Mouse (Mus musculus): ENCODE measurements around the gene Cdkn1b. TPM values are rescaled to one million over a fixed set of nuclear protein-coding genes. Genes with fewer than 3 reads are reported as not detected.
A peak's percentile ranks its signal among the peaks of the same experiment; 100 is the strongest.

The Cdkn1b gene
- total RNA-seq (2021), result 42.8 and 48.0 TPM in 2 replicates
- long read RNA-seq, experiment 1, partial matches to known transcripts, result 0 of 1 reads
- long read RNA-seq, experiment 1, other reads (novel, unspliced or antisense), result 1 of 1 reads
- long read RNA-seq, experiment 2, partial matches to known transcripts, result 0 of 1 reads
- long read RNA-seq, experiment 2, other reads (novel, unspliced or antisense), result 0 of 1 reads

DNA sequence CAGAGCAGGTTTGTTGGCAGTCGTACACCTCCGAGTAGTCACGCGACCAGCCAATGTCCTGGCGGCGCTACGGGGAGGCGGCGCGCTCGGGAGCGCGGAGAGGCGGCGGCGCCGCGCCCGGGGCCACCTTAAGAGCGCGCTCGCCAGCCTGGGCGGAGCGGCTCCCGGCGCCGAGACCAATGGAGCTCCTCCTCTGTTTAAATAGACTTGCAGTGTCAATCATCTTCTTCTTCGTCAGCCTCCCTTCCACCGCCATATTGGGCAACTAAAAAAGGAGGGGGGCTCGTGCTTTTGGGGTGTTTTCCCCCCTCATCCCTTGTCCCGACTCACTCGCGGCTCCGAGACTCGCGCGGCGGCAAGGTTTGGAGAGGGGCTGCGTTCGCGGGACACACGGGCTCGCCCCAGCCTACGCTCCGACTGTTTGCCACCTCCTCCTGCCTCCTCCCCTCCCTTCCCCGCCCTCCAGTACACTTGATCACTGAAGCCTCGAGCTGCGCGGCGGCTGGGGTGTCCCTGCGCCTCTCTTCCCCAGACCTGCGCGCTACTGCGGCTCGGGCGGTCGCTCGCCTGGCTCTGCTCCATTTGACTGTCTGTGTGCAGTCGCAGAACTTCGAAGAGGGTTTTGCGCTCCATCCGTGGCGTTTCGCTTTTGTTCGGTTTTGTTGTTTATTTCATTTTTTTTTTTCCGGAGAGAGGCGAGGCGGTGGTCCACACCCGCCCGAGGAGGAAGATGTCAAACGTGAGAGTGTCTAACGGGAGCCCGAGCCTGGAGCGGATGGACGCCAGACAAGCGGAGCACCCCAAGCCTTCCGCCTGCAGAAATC lies at the start of gene Cdkn1b:
Cdkn1b (plus strand) TSS at position 212 of the 824 bp plus-strand sequence.
- DNase-seq, result peak; percentile 93

DNA sequence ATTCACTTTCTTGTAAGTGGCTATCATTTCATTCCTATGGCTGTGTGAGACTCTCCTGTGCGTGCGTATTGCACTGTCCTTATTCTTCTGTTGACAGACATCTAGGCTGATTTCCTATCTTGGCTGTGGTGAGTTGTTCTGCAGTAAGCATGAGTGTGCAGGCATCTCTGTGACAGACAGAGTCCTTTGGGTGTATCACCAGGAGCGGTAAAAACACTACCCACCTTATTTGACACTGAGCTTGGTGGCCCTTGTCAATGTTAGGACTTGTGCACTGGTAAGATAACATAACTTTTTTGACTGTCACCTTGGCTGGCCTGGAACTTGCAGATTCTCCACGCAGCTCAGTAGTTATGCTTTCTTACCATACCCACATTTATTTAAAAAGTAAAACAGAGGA lies 49.3 kb upstream of the Cdkn1b start:
- DNase-seq, result no peak

DNA sequence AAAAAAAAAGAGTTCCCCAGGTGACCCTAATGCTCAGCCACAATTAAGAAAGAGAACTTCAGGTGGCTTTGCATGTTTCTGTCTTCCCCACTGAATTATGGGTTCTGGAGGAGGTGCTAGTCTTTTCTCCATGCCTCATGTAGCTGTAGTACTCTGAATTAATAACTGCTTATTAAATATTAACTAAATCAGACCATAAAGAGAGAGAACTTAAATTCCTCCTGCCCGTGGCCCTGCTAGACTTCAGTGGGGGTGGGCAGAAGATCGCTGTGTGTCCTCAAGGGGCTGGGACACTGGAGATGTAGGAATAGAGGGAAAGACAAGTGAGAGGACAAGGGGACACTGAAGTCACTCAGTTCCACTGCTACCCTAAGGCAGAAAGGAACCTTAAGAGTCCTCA lies 48.0 kb upstream of the Cdkn1b start:
- DNase-seq, result no peak

- DNase-seq, result no peak
These were observed 47.2 kb upstream of the Cdkn1b start for GRCm38 (mm10) chr6:134873018-134873417.

- DNase-seq, result peak; percentile 22
These were observed 43.4 kb upstream of the Cdkn1b start for GRCm38 (mm10) chr6:134876795-134877194.

- no peak for DNase-seq
These were observed 42.9 kb upstream of the Cdkn1b start for GRCm38 (mm10) chr6:134877276-134877675.

DNA sequence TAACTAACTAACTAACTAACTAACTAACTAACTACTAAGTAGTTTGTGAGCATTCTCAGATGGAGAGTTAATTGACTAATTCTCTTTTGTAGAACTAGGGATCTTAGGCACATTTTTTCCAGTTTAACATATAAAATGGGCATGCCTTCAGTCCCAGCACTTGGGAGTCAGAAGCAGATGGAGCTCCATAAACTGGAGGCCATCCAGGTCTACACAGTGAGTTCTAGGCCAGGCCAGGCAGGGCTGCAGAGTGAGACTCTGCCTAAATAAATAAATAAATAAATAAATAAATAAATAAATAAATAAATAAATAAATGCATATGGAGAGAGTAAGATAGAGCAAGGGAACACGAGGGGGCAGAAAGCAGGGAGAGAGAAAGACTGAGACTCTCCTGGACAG lies 42.3 kb upstream of the Cdkn1b start:
- no peak for DNase-seq

GRCm38 (mm10) chr6:134879556-134879955 lies 40.6 kb upstream of the Cdkn1b start:
- no peak for DNase-seq

DNA sequence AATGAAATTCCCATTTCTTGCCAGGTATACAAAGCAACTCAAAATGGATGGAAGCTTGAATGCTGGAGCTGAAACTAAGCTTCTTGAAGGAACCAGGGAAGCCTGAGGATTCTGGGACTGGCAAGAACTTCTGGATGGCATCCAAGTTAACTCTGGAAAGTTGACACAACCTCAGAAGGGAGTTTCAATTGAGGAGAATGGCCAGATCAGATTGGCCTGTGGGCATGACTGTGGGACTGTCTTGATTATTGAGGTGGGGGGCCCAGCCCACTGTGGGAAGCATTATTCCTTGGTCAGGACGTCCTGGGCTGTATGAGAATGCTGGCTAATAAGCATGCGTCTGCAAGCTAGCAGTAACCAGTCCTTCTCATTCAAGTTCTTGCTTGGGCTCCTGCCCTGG lies 40.2 kb upstream of the Cdkn1b start:
- DNase-seq, result no peak

DNA sequence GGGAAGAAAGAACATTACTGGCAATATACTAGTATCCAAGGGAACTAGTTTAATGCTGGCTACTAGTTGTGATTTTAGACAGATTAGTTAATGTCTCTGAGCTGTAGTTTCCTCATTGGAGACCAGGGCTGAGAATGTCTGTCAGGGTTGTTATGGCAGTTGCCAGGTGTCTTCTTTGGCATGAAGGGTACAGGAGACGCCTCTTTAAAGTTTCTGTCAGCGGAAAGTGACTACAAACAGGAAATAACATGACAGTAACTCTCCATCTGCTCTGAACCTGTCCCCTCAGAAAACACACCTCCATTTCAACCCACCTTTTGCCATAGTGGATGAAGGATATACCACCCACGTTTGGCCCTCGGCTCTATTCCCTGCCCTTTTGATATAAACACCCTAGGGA lies 36.5 kb upstream of the Cdkn1b start:
- no peak for DNase-seq

- no peak for DNase-seq
These were observed 34.7 kb upstream of the Cdkn1b start for GRCm38 (mm10) chr6:134885515-134885914.

DNA sequence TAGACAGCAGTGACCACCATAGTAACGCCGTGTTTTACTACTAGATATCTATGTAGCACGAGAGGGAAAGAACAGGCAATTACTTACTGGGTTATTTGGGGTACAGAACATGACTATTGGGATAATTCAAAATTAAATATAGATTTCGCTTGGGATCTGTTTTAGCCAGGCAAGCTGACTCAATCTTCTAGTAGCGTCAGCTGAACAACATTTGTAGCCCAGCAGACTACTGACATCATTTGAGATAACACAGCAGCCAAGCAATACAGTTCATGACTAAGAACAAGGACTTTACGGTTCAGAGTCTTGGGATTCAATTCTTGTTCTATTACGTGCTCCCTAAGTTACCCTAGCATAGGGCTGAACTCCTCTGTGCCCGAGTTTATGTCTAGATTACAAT lies 33.7 kb upstream of the Cdkn1b start:
- DNase-seq, result no peak

DNA sequence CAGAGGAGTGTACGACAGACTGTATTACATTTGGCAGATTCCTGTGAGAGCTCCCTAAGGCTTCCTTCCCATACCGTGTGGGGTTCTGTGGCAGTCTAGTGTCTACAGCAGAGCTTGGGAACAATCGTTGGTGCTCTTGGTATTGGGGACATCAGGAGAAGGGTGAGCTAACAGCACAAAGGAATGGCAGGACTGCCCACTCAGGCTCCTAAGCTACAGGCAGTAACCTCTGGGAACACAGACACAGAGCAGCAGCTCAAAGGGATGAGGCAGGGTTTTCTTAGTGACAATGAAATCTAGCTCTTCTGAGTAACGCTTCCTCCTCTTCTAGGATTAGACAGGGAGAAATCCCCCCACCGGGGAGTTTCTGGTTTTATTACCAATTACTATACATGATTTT lies 33.2 kb upstream of the Cdkn1b start:
- no peak for DNase-seq

GRCm38 (mm10) chr6:134887711-134888449 lies 32.3 kb upstream of the Cdkn1b start:
- peak; percentile 51 for DNase-seq

GRCm38 (mm10) chr6:134888563-134889017 lies 31.6 kb upstream of the Cdkn1b start:
- DNase-seq, result peak; percentile 13

DNA sequence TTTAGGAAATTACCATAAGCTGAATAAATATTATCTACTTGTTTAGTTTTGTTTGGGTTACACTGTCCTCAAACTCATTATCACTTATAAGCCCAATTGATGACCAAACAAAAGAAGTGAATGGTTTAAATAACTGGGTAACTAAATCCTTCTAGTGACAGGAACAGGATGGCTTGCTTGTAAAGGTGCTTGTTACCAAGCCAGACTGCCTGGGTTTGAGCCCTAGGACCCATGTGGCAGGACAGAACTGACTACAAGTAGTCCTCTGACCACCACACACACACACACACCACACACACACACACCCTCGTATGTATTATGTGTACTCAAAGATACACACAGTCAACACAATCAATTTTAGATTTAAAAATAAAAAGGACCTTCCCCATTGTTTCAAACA lies 30.4 kb upstream of the Cdkn1b start:
- DNase-seq, result no peak

DNA sequence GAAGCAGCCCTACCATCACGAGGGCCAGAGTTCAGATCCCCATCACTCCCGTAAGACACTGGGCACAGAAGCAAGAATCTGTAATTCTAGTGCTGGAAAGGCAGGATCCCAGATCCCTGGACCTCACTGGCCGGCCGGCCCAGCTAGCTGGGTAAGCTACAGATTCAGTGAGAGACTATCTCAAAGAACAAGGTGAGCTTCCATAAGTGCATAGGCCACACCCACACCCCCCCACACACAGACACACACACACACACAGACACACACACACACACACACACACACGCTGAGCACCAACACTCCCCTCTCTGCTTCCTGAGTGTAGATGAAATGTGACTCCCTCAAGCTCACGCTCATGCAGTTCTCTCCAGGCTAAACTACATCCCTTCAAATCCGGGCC lies 29.8 kb upstream of the Cdkn1b start:
- DNase-seq, result no peak

DNA sequence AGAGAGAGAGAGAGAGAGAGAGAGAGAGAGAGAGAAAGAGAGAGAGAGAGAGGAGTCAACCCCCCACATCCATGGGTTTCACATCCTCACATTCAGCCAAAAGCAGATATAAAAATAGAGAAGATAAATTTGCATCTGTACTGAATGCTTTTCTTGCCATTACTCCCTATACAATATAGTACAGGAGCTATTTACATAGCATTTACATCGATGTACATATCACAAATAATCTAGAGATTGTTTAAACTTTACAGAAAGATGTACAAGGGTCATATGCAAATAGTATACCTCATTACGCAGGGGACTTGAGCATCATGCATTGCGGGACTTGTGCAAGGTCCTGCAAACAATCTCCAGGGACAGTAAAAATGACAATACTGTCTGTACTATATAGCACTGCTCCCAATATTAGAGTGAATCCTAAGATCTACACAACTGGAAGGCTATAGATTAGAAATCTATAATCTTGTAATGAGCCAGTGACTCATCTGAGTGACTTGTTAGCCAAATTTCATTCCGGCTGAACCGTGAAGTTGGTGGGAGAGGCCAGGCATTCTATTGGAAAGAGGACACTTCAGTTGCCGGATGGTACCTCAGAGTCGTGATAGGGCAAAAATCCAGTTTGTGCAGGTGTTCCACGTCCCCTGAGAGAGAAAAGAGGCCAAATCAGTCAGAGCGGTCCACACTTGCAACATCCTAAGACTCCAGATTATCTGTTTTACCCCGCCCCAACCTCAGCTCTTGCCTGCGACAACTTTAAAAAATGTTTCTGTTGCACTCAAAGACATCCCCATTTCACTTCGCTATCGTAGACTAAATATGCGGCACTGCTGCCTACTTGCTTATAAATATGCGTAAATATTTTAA lies 23.4 kb upstream of the Cdkn1b start:
- no peak for DNase-seq

DNA sequence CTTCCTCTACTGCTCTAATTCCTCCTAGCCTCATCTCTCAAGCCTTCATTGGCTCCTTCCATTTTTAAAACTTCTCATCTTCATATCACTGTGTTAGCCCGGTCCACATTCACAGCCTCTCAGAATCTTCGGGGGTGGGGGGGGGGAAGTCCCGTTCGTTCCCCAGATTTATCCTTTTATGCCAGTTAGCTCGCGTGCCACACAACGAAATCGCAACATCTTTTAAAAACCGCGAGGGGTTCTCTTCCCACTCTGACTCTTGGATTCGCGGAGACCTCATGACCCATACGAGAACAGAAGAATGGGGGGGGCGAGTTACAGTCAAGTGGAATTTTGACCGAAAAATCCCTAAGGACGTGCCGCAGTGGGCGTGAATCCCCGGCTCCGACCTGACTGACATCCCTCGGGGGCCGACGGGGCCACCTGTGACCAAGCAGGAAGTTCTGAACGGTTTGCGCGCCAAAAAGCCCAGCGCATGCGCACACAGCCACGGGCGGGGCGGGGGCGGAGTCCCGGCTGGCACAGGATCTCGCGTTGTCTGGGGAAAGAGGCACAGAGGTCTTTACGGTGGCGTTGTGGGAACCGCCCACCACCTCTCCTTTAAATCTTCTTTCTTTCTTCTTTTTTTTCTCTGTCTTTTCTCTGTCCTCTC lies 22.6 kb upstream of the Cdkn1b start:
- DNase-seq, result peak; percentile 97

- peak; percentile 96 for DNase-seq
These were observed 21.9 kb upstream of the Cdkn1b start, which contains the start of gene Gpr19 for GRCm38 (mm10) chr6:134898095-134898965. TSS of gene Gpr19 (minus strand) at chr6:134898578.

Data from adrenal gland, postnatal 14 days (tissue).